Mouse (Mus musculus): ENCODE results near the gene Ccdc88a.
"Not testable (repeated sequence)": the region's sequence is repeated elsewhere in the genome, so short reads cannot be mapped to it uniquely, and the experiment has no call there.

Ccdc88a gene

GRCm38 (mm10) chr11:29474676-29475075 is 101.2 kb downstream of the Ccdc88a start:
- no peak for DNase-seq (ENCODE audit: low spot score)

- no peak for DNase-seq (ENCODE audit: low spot score)
Measured at GRCm38 (mm10) chr11:29493135-29493534, 119.7 kb downstream of the Ccdc88a start.

DNA sequence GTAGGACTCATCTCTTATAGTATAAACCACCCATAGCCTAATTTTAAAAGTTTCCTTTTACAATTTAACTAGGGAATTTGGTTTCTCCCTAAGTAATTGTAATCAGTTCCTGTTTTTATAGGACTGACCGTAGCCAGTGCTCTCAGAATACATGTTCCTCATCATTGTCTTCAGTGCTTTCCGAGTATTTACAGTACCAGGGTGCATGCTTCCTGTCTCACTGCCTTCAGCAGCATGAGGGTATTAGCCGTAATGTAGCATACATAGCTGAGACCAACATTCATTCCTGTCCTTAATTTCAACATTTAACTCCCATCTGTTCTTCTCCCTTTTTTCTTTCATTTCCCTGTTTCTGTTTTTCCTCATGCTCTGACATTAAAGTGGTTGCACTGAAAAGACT is 123.5 kb downstream of the Ccdc88a start:
- no peak for DNase-seq (ENCODE audit: low spot score)

- no peak for DNase-seq (ENCODE audit: low spot score)
Measured at GRCm38 (mm10) chr11:29503948-29504893, 130.8 kb downstream of the Ccdc88a start.

DNA sequence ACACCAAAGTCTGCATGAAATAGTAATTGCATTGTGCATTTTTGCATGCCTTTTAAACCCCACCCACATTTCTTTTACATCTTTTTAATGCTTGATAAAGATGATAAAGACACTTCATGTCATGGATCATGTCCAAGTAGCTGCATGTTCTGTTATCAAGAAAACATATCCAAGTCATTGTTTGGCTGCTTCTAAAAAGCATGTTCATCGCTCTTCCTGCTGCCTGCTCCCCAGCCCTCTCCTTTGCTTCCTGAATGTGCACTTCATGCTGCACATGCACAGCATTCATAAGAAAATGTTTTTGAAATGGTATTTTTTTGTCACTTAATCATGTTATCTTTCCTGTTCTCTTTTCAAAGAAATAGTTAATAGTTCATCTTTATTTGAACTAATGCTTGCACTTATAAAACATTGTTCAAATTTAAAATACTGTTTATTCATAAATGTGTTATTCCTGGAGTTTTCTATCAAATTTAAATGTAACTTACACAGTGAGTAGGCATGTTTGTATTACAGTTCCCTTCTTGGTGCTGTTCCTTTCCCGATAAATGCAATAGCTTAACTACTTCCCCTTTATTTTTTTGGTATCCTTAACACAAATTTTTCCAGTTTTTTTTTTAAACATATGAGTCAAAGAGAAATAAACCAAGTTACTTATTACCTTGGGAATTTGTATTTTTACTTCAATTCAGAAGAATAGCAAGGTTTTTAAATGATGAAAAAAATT is 131.6 kb downstream of the Ccdc88a start:
- no peak for DNase-seq (ENCODE audit: low spot score)

- DNase-seq (ENCODE audit: low spot score) = no peak
Measured at GRCm38 (mm10) chr11:29509421-29509820, 136.0 kb downstream of the Ccdc88a start.

DNA sequence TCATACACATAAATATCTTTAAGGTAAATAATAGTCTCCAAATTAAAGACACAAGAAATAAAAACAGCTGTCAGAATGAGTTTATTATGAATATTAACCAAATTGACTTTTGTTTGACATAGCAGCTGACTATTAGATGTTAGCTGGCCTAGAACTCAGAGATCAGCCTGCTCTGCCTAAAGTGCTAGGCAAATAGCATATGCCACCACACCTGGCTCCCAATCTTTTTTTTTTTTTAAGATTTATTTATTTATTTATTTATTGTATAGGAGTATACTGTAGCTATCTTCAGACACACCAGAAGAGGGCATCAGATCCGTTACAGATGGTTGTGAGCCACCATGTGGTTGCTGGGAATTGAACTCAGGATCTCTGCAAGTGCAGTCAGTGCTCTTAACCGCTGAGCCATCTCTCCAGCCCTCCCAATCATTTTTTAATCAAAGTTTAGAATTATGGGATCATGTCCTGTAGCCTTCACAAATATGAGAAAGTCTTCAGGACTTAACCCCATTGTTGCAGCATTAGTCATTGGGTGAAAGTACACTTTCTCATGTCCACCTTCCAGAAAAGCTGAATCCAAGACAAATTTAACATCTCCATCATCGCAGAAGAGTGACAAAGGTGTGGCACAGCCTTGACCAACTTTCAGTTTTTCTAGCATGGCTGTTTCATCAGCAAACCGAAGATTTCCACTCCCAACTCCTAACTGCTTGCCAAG is 139.5 kb downstream of the Ccdc88a start:
- DNase-seq (ENCODE audit: low spot score) = no peak

DNA sequence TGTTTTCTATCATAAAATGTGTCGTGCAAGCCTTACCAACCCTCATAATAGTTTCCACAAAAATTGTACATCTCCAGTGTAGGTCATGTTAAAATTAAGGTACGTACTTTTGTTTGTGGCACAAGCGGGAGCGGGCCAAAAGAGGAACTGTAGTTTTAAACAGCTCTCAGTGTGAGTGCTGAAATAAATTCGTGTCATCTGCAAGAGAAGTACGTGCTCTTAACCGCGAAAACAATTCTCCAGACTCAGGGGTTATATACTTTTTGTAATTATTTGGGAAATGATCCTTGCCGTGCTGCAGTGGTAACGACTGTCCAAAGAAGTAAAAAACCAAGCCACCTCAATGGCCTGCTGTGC is 140.8 kb downstream of the Ccdc88a start:
- DNase-seq (ENCODE audit: low spot score) = no peak

DNA sequence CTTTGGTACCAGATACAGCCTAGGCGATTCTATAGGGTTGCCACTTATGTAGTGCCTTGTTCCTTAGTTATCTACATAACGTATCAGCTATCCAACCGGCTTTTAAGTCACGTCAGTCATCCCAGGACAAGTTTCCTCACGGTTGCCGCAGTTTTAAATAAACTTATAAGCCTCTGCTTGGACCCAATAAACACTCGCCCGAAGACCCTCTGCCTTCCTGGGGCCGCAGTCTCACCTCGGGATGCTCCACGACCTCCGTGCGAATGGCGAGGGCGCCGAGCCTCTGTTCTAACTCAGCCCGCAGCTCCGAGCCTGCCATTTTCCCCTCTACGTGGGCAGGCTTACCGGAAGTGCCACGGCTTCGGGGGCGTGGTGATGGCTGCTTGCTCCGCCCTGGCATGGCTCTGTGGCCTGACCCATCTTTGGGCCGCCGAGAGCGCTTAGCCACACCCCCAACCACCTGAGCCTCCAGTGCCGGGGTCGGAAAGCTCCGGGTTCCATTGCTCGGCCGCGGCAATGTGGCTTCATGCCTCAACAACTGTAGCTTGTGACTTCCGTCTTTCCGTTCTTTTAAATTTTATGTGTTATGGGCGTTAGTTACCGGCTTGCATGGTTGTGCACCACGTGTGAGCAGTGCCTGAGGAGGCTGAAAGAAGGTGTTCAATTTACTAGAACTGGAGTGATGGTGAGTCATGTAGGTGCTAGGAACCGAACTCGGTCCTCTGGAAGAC is 141.4 kb downstream of the Ccdc88a start, which contains the start of gene Prorsd1:
Gene Prorsd1, minus strand, starts transcription at position 352 of the 731 bp plus-strand sequence.
- peak; percentile 93 for DNase-seq (ENCODE audit: low spot score)

DNA sequence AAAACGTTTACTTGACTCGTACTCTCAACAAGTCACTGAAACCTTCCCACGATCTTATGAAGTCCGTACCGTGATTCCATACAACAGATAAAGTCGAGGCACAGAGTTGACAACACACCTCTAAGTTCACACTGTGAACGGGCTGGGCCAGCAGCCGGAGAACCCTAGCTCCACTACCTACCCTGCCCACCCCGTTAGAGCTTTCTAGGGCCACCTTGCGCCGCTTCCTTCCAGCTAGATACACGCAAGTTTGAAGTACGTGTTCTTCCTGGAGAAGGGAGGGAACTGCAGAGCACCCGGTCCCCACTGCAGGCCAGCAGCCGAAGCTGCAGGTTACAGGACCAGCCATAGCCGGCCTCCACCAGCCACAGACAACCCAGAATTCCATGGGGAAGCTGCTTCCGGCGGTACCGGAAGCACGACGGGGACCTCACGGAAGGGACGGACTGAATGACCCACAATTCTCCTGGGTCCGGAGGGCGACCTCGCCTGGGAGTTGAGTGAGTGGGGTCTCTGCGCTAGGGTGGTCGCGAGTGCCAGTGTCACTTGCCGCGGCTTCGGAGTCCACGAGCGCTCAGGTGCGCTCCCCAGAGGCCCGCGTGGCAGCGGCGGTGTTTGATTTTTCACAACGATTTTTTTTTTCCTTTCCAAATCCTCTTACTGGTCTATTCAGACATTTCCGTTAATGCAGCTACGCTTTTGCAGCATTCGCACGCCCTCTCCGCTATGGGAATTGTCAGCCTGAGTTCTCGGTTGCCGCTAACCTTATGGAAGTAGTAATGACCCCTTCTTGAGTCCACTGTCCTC is 152.7 kb downstream of the Ccdc88a start, which contains the start of gene Mtif2:
Gene Mtif2, plus strand, starts transcription at position 421 of the 807 bp plus-strand sequence.
- peak; percentile 93 for DNase-seq (ENCODE audit: low spot score)

GRCm38 (mm10) chr11:29538201-29538600 is 164.7 kb downstream of the Ccdc88a start:
- DNase-seq (ENCODE audit: low spot score) = no peak

GRCm38 (mm10) chr11:29544225-29544945 is 170.9 kb downstream of the Ccdc88a start:
- no peak for DNase-seq (ENCODE audit: low spot score)

DNA sequence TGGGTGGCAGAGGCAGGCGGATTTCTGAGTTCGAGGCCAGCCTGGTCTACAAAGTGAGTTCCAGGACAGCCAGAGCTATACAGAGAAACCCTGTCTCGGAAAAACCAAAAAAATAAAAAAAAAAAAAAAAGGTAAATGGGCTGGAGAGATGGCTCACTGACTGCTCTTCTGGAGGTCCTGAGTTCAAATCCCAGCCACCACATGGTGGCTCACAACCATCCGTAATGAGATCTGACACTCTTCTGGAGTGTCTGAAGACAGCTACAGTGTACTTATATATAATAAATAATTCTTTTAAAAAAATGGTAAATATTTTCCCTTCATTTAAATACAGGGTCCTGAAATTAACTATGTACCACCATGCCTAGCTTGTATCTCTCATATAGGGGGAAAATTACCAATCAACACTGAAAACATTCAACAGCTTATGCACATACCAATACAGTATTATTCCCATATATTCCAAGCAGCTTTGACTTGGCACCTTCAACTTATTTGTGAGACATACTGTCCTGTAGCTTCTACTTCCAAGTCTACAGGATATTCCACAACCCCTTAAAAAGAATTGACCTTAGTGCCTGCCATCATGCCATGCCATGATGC is 171.8 kb downstream of the Ccdc88a start:
- not testable (repeated sequence) for DNase-seq (ENCODE audit: low spot score)

DNA sequence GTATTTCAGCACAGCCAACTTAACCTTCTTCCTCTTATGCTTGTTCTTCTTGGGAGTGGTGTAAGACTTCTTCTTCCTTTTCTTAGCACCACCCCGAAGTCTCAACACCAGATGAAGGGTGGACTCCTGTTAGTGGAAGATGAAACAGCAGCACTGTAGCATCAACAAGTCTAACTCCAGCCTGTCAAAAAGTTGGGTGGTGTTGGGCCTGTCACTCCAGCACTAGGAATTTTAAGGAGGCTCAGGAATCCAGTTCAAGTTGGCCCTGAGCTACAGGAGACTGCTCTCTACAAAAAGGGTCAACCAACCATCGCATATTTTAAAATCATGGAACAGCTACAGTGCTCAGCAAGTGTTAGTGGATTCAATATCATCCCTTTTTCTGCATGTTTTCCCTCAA is 172.8 kb downstream of the Ccdc88a start:
- DNase-seq (ENCODE audit: low spot score) = not testable (repeated sequence)

DNA sequence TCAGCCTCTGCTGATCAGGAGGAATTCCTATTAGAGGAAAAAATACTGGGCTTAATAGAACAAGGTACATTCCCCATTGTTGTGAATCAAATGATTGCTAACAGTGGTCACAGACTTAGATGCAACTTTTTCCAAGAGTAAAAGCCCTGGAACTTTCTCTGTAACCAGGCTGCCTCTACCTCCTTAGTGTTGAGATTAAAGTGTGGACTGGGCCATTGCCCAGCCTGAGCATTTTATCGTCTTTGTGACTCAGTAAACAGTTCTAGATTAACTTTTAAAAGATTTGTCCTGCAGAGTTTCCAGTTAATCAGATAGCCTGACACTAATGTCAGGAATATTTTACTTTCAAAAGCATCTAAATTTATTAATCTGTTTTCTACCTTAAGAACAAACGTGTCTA is 173.3 kb downstream of the Ccdc88a start:
- DNase-seq (ENCODE audit: low spot score) = no peak

DNA sequence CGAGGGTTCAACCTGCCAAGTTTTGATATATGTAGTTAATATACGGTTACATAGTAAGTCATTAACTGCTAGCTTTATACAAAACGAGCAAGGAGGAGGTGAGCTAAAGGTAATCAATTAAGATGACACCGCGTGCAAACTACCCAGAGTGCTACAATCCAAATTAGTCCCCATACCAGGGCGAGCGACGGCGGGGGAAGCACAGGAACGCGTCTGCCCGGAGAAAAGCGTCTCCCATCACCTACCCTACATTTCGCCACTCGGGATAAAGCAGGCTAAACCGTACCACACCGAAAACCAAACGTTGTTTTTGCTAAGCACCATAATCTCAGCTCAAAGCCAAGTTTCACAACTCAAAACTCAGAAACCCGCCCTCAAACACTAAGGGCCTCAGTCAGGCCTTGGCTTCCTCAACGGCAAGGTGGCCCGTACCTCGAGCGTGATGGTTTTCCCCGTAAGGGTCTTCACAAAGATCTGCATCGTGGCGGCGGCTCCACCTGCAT is 173.8 kb downstream of the Ccdc88a start:
- DNase-seq (ENCODE audit: low spot score) = no peak

GRCm38 (mm10) chr11:29547752-29548503 is 174.5 kb downstream of the Ccdc88a start, which contains the start of the genes Clhc1 and Rps27a:
Gene Clhc1 (plus strand): TSS chr11:29547950.
Gene Rps27a (minus strand): TSS chr11:29548109.
- peak; percentile 96 for DNase-seq (ENCODE audit: low spot score)

Data from MN1 (cell line).